Mouse (Mus musculus) v-Abl transformed pro-B cells (cell line): ENCODE results near the gene Nptx1.

ENCODE experiments used
- in situ Hi-C, 2 experiments: fragments of 400-800 bp; cut with MboI; formaldehyde crosslinking; loops; one replicate each; pipeline ENCODE4 v1.15.1; 2025; ENCODE audit not compliant: unreplicated experiment in 2 of 2

Gene Nptx1

DNA sequence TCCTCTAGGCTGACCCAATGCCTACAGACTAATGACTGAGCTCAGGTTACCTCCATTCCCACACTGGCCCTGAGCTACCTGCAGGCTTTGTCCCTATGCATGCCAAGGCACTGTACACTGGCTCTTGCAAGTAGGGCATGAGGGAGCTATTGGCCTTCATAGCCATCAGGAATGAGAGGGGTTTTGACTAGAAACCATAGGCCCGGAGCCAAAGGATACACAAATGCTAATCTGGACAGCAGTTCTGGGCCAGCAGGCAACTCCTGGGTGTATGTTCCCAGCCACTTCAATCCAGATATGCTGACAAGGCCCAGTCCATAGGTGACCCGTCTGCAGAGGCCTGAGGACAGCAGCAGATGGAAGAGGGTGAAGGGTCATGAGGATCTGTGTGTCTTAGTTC is 47.5 kb downstream of the Nptx1 start:
- in situ Hi-C loops, result loop anchor here (5.0 kb wide), 1 partner anchor 402 kb away; no protein-coding TSS in a partner anchor

DNA sequence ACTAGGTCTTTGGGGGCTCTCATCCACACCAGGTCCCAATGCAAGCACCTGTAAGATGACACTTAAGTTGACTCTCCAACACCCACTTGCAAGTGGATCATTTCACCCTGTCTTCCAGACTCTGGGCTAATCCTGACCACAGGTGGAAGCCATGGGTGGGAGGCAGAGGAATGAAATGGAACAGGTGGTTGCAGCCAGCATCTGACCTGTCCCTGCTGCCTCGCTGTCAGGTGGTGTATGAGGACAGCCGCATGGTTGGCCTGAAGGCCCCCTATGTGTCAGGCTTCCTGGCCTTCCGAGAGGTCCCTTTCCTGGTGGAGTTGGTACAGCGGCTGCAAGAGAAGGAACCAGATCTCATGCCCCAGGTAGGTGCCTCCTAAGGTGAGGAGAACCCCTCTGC is 48.3 kb downstream of the Nptx1 start:
- in situ Hi-C loops, result loop anchor here in 1 of 2 experiments (10.0 kb wide), 1 partner anchor 496 kb away; no protein-coding TSS in a partner anchor

DNA sequence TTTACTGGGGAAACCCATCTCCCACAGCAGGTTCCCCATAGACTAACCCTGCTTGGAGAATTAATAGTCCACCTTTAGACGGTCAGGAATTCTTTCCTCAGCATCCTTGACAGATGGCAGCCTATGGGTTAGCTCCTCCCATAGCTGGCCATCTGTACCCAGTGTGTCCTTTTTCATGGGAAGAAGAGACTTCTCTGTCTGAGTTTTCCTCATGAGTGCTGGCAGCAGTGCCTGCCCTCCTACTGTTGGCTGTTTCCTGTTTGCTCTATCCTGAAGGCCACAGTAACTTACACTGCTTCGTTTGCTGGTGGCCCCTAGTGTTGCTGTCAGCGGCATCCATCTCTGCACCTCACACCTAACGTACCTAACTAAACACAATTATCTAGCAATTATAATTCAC is 50.1 kb downstream of the Nptx1 start:
- in situ Hi-C loops, result loop anchor here in 1 of 2 experiments (10.0 kb wide), 1 partner anchor 497 kb away; no protein-coding TSS in a partner anchor

DNA sequence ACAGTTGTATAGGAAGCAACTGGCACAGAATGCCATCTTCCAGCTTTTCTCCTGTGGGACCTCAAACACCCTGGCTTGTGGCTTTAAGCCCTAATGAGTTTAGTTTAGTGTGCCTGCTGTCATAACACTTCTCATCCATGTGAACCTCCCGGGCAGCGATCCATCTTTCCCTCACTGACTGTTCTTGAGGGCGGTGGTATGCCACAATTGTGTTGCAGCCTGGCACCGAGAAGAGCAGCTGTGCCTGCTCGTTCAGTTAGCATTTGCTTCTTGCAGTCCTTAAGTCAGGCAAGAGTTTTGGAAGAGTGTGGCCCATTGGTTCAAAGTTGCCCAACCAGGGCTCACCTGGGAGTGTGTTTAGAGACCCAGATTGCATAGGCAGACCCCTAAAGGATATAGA is 51.4 kb downstream of the Nptx1 start:
- in situ Hi-C loops, result loop anchor here in 1 of 2 experiments (10.0 kb wide), 1 partner anchor 499 kb away; no protein-coding TSS in a partner anchor

DNA sequence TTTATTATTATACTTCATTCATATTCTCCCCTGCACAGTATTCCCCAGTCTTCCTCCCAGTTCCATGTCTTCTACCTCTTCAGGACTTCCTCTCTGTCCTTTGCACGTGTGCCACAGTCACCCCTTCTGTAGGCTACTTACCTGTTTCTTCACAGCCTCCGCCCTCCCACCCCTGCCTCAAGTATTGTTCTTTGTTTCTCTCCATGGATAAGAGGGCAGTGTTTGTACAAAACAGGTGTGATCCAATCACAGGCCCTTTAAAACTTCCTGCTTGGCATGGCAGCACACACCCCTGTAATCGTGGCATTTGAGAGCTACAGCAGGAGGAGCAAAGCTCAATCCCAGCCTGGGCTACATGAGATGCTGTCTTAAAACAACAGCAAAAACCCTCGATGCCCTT is 54.0 kb downstream of the Nptx1 start:
- in situ Hi-C loops, result loop anchor here in 1 of 2 experiments (5.0 to 10.0 kb wide), 2 partner anchors 151 to 501 kb away; no protein-coding TSS in a partner anchor

DNA sequence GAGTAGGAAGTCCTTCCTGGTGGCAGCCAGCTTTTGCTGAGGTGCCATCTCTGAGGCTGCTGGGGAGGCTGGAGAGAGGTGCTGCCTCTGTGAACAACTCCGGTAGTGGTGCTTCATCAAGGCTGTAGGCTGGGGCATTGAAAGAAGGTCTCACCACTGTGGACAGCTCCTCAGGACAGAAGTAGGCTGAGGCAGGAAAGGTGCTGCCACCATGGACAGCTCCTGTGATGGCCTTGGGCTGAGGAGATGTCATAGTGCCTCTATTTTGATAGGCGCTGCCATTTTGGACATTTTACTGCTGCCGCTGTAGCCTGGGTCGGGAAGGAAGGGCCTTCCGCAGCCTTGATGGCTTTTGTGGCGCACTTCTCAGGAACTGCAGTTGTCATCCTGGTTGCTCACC is 54.7 kb downstream of the Nptx1 start:
- in situ Hi-C loops, result loop anchor here in 1 of 2 experiments (5.0 to 10.0 kb wide), 2 partner anchors 151 to 502 kb away; no protein-coding TSS in a partner anchor

DNA sequence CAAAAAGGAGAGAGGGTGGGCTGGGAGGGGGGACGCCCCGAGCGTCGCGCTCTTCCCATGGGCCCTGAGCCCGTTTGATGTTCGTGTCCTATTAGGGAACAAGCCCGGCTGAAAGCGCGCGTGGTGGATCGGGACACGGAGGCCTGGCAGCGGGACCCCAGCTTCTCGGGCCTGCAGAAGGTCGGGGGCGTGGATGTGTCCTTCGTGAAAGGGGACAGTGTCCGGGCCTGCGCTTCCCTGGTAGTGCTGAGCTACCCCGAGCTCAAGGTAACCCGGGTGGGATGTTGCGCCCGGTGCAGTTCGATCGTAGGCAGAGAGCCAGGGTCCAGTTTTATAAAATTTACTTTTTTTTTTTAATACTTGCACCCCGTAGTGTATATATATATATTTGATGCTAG is 55.9 kb downstream of the Nptx1 start:
- in situ Hi-C loops, result loop anchor here in 1 of 2 experiments (5.0 to 10.0 kb wide), 2 partner anchors 149 to 503 kb away; no protein-coding TSS in a partner anchor

DNA sequence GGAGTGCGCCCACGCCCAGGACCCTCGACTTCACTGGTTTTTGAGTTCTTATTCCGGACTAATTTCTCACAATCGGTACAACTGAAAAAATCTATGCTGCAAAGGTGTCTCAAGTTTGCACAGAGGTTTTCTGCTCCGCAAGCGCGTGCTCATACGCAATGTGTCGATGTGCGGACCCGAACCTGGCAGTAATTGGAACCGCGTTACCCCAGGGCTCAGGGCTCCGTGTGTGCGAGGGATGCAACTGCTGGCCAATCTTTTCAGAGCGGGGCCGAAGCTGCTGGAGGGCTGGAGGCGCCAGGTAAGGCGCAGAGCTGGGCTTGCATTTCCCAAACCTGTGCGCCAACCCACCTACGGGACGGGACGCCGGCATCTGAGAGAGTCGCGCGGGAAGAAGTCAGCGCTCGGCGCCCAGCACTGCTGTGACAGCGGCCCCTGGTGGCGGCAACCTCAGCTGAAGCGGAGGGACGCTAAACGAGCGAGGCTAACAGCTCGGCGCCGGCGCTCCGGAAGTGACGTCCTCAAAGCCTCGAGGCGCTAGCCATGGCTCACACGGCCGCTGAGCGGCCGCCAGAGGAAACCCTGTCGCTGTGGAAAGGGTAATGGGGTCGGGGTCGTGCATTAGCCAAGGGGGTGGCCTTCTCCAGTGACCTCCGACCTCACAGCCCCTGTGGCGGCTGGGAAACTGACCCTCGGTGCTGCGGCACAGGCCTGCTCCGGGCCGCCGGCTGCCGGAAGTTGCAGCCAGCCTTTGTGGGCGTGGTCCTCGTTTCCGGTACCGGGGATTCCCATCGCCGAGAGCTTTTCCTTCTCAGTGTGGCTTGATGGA is 56.5 kb downstream of the Nptx1 start, which contains the start of gene Endov:
Gene Endov, plus strand, starts transcription at position 487 of the 829 bp plus-strand sequence.
- in situ Hi-C loops, result loop anchor here in 1 of 2 experiments (5.0 to 10.0 kb wide), 2 partner anchors 149 to 504 kb away; no protein-coding TSS in a partner anchor
